Mouse (Mus musculus) kidney, embryonic 14.5 days (tissue): ENCODE results near the gene Eaf2. TPM values are rescaled to one million over a fixed set of nuclear protein-coding genes. Genes with fewer than 3 reads are reported as not detected.

Experiments used
- ATAC-seq: fragments of 200-750 bp; cut with Nextera tagmentation; 2 replicates; pipeline ENCODE4 v1.8.0; 2017; ENCODE audit warnings: moderate number of reproducible peaks, mild to moderate bottlenecking, moderate TSS enrichment, moderate library complexity; ENCODE audit not compliant: low FRiP score, low TSS enrichment
- H3K27ac ChIP-seq: fragments of 300-500 bp; sonication (generic); 2 replicates; pipeline ENCODE4 v1.5.1; 2014; ENCODE audit warnings: low read depth, mild to moderate bottlenecking, low read length, moderate library complexity, mixed read lengths
- H3K27me3 ChIP-seq: fragments of 300-500 bp; sonication (generic); 2 replicates; pipeline ENCODE4 v1.6.1; 2014; ENCODE audit warnings: mild to moderate bottlenecking, low read length; ENCODE audit not compliant: control insufficient read depth, insufficient read depth
- H3K36me3 ChIP-seq: fragments of 300-500 bp; sonication (generic); 2 replicates; pipeline ENCODE4 v1.6.1; 2014; ENCODE audit warnings: low read length, mixed read lengths; ENCODE audit not compliant: control insufficient read depth, insufficient read depth
- H3K4me1 ChIP-seq: fragments of 300-500 bp; sonication (generic); 2 replicates; pipeline ENCODE4 v1.6.1; 2014; ENCODE audit warnings: low read length, mixed read lengths; ENCODE audit not compliant: control insufficient read depth, insufficient read depth
- H3K4me2 ChIP-seq: fragments of 300-500 bp; sonication (generic); replicated peaks from 2 replicates; pipeline ENCODE4 v1.6.1; 2014; ENCODE audit warnings: low read depth, mild to moderate bottlenecking, low read length
- H3K4me3 ChIP-seq: fragments of 300-500 bp; sonication (generic); 2 replicates; pipeline ENCODE4 v1.5.1; 2014; ENCODE audit warnings: mild to moderate bottlenecking, low read length
- H3K9ac ChIP-seq: fragments of 300-500 bp; sonication (generic); 2 replicates; pipeline ENCODE4 v1.6.1; 2014; ENCODE audit warnings: low read depth, mild to moderate bottlenecking, low read length, moderate library complexity
- H3K9me3 ChIP-seq: fragments of 300-500 bp; sonication (generic); 2 replicates; pipeline ENCODE4 v1.6.1; 2016; ENCODE audit warnings: low read length; ENCODE audit not compliant: control insufficient read depth
- WGBS: fragments of 180-500 bp; shearing (Covaris S2); extraction: QIAGEN DNeasy Blood & Tissue Kit; methylation state at CpG from one replicate; pipeline ENCODE4 v1.1.7; 2014; 5-methylcytosine and 5-hydroxymethylcytosine counted together
- polyA plus RNA-seq: library from polyadenylated mRNA; unstranded; fragments of >200 nt; fragmentation: Nextera tagmentation; extraction: Ambion mirVana; gene quantifications from 2 replicates; pipeline ENCODE4 v1.2.1, GENCODE M21; 2014

The Eaf2 gene
- polyA plus RNA-seq, 1 experiment from 2014 or later, result 7.6 TPM

GRCm38 (mm10) chr16:36821474-36821873, 53.3 kb downstream of the Eaf2 start:
- no peak overlapping the region for H3K4me3 ChIP-seq
- 6% methylated on average over 3 of the region's 3 CpGs for WGBS
- H3K4me2 ChIP-seq, result no peak overlapping the region

GRCm38 (mm10) chr16:36820747-36821146, 54.1 kb downstream of the Eaf2 start:
- Histone ChIP-seq H3K27me3 (no peaks in the 10 kb centered on the region), H3K4me1 (0 out of 2 replicates have a peak, but pooled peaks cover 5% of the 10 kb centered on the region), H3K36me3 (no peaks in the 10 kb centered on the region), H3K9me3 (no peaks in the 10 kb centered on the region), H3K9ac (no peak overlapping the region), H3K4me3 (no peak overlapping the region), H3K4me2 (no peak overlapping the region), H3K27ac (no peak overlapping the region)
- 76% methylated on average over 3 of the region's 3 CpGs for WGBS
- ATAC-seq, result no peak

More at GRCm38 (mm10) chr16:36821474-36821873, 53.3 kb downstream of the Eaf2 start:
- no peak overlapping the region for H3K9ac ChIP-seq
- no peaks in the 10 kb centered on the region for H3K9me3 ChIP-seq
- no peaks in the 10 kb centered on the region for H3K36me3 ChIP-seq
- no peaks in the 10 kb centered on the region for H3K27me3 ChIP-seq
- H3K4me1 ChIP-seq, result 0 out of 2 replicates have a peak, but pooled peaks cover 5% of the 10 kb centered on the region
- no peak overlapping the region for H3K27ac ChIP-seq
- ATAC-seq, result peak; percentile 84

GRCm38 (mm10) chr16:36820016-36820415, 54.8 kb downstream of the Eaf2 start:
- Histone ChIP-seq H3K4me2 (no peak overlapping the region), H3K36me3 (no peaks in the 10 kb centered on the region), H3K4me3 (no peak overlapping the region), H3K9me3 (no peaks in the 10 kb centered on the region), H3K4me1 (0 out of 2 replicates have a peak, but pooled peaks cover 5% of the 10 kb centered on the region), H3K27me3 (no peaks in the 10 kb centered on the region), H3K9ac (no peak overlapping the region), H3K27ac (no peak overlapping the region)
- ATAC-seq, result no peak
- 88% methylated on average over 6 of the region's 6 CpGs for WGBS

DNA sequence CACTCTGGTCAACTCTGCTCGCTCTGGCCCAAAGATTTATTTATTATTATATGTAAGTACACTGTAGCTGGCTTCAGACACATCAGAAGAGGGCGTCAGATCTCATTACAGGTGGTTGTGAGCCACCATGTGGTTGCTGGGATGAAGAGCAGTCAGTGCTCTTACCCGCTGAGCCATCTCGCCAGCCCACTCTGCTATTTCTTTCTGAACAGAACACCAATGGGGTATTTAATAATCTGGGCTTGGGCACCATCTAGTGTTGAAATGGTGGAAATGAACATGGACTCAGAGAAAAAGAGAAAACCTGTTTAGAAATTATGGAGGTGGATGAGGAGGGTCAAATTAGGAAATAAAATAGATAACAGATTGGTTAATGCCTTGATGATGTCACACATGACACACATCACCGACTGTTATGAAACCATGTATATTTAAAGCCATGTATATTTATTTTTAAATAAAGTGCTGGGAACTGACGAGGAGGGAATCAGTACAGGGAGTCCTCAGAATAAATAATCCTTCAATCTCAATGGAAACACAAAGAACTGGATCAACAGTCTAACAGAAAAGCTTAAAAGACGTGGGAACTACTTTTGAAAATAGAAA, 57.4 kb downstream of the Eaf2 start:
- H3K27ac ChIP-seq, result no peak overlapping the region
- WGBS, result 18% methylated on average over 7 of the region's 7 CpGs
- no peaks in the 10 kb centered on the region for H3K9me3 ChIP-seq
- H3K4me3 ChIP-seq, result no peak overlapping the region
- peak; percentile 88 for ATAC-seq
- no peak overlapping the region for H3K4me2 ChIP-seq
- 0 out of 2 replicates have a peak, but pooled peaks cover 5% of the 10 kb centered on the region for H3K4me1 ChIP-seq
- H3K36me3 ChIP-seq, result no peaks in the 10 kb centered on the region
- H3K9ac ChIP-seq, result no peak overlapping the region
- H3K27me3 ChIP-seq, result no peaks in the 10 kb centered on the region

- H3K36me3 ChIP-seq, result no peaks in the 10 kb centered on the region
- no peak overlapping the region for H3K4me2 ChIP-seq
- no peak overlapping the region for H3K9ac ChIP-seq
- no peak overlapping the region for H3K27ac ChIP-seq
- no peaks in the 10 kb centered on the region for H3K27me3 ChIP-seq
- H3K4me1 ChIP-seq, result 0 out of 2 replicates have a peak, but pooled peaks cover 5% of the 10 kb centered on the region
- no peak overlapping the region for H3K4me3 ChIP-seq
- no peaks in the 10 kb centered on the region for H3K9me3 ChIP-seq
- peak; percentile 22; the same call in 1 of the 2 replicates for ATAC-seq
These were observed 57.9 kb downstream of the Eaf2 start for GRCm38 (mm10) chr16:36816916-36817315.

DNA sequence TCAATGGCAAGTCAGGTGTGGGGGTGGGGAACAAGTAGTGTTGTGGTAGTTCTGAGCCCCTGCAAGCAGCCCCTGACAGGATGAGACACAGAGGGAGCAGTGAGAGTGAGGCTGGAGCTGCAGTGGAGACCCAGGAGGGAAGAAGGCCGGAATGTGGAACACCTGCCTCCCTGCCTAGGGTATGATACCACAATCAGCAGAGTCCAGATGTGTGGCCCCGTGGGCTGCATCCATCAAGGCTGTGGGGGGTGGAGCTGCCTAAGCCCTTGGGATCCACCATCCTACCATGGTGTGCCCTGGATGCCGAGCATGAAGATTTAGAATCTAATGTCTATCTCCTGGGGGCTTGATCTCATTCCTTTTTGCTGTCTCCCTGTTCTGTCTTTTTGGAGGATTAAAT, 61.1 kb downstream of the Eaf2 start:
- 62% methylated on average over 3 of the region's 3 CpGs for WGBS
- Histone ChIP-seq H3K27me3 (no peaks in the 10 kb centered on the region), H3K27ac (no peak overlapping the region), H3K4me2 (no peak overlapping the region), H3K9ac (no peak overlapping the region), H3K4me3 (no peak overlapping the region), H3K36me3 (no peaks in the 10 kb centered on the region), H3K9me3 (no peaks in the 10 kb centered on the region), H3K4me1 (no peaks in the 10 kb centered on the region)
- no peak for ATAC-seq

DNA sequence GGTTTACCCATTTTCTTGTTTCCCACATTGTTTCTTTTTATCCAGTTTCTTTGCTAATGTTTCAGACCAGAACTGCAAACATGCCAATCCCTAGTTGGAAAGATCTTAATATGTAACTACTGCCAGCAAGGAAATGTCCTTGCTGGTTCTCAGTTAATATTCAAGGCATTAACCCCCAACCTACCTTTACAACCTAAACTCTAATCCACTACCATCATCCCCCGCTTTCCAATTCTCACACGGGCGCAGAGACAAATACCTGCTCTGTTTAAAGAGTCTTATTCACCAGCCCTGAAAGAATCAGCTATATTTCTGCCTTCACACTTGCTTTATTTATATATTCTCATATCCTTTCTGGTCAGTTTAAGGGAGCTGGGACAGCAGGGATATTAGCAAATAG, 66.2 kb downstream of the Eaf2 start:
- H3K27ac ChIP-seq, result no peak overlapping the region
- WGBS, result 63% methylated on average over 3 of the region's 3 CpGs

GRCm38 (mm10) chr16:36802361-36802760, 72.4 kb downstream of the Eaf2 start:
- H3K27me3 ChIP-seq, result no peaks in the 10 kb centered on the region
- 86% methylated on average over 3 of the region's 3 CpGs for WGBS
- H3K4me2 ChIP-seq, result no peak overlapping the region
- H3K27ac ChIP-seq, result no peak overlapping the region
- H3K9me3 ChIP-seq, result peaks cover 3% of the 10 kb centered on the region; the same call in 1 of the 2 replicates
- no peak overlapping the region for H3K9ac ChIP-seq
- ATAC-seq, result no peak
- no peaks in the 10 kb centered on the region for H3K4me1 ChIP-seq
- H3K36me3 ChIP-seq, result no peaks in the 10 kb centered on the region
- H3K4me3 ChIP-seq, result no peak overlapping the region

More for the DNA sequence above, 66.2 kb downstream of the Eaf2 start:
- ATAC-seq, result no peak
- no peaks in the 10 kb centered on the region for H3K27me3 ChIP-seq
- H3K4me2 ChIP-seq, result no peak overlapping the region
- no peaks in the 10 kb centered on the region for H3K36me3 ChIP-seq
- no peaks in the 10 kb centered on the region for H3K4me1 ChIP-seq
- H3K4me3 ChIP-seq, result no peak overlapping the region
- H3K9ac ChIP-seq, result no peak overlapping the region
- H3K9me3 ChIP-seq, result no peaks in the 10 kb centered on the region

GRCm38 (mm10) chr16:36798334-36798733, 76.5 kb downstream of the Eaf2 start:
- no peak overlapping the region for H3K4me3 ChIP-seq
- no peaks in the 10 kb centered on the region for H3K4me1 ChIP-seq
- H3K36me3 ChIP-seq, result no peaks in the 10 kb centered on the region
- H3K9ac ChIP-seq, result no peak overlapping the region
- no peak overlapping the region for H3K4me2 ChIP-seq
- no peak for ATAC-seq
- H3K27ac ChIP-seq, result no peak overlapping the region
- H3K9me3 ChIP-seq, result peaks cover 3% of the 10 kb centered on the region; the same call in 1 of the 2 replicates
- no peaks in the 10 kb centered on the region for H3K27me3 ChIP-seq
- WGBS, result 84% methylated on average over 2 of the region's 2 CpGs
